Mouse (Mus musculus) forebrain, embryonic 14.5 days (tissue): Measurements from ENCODE around the gene Rnaseh2b. TPM values are rescaled to one million over a fixed set of nuclear protein-coding genes. Genes with fewer than 3 reads are reported as not detected.

Experiments used
- ATAC-seq: fragments of 200-750 bp; cut with Nextera tagmentation; 2 replicates; pipeline ENCODE4 v1.8.0; 2017; ENCODE audit warnings: mild to moderate bottlenecking, moderate library complexity
- DNase-seq: peaks from one replicate; pipeline ENCODE4 v3.0.0-alpha.2; 2015; ENCODE audit warnings: low spot score
- H3K27ac ChIP-seq: fragments of 300-500 bp; sonication (generic); 2 replicates; pipeline ENCODE4 v1.5.1; 2014; ENCODE audit warnings: low read depth, mild to moderate bottlenecking, control low read depth, low read length, moderate library complexity
- H3K27me3 ChIP-seq: fragments of 300-500 bp; sonication (generic); replicated peaks from 2 replicates; pipeline ENCODE4 v1.6.1; 2014; ENCODE audit warnings: low read length, control low read depth, mixed read lengths; ENCODE audit not compliant: control insufficient read depth, insufficient read depth
- H3K36me3 ChIP-seq: fragments of 300-500 bp; sonication (generic); 2 replicates; pipeline ENCODE4 v1.6.1; 2014; ENCODE audit warnings: low read length, control low read depth; ENCODE audit not compliant: control insufficient read depth, insufficient read depth
- H3K4me1 ChIP-seq: fragments of 300-500 bp; sonication (generic); 2 replicates; pipeline ENCODE4 v1.6.1; 2014; ENCODE audit warnings: antibody characterized with exemption, low read length, control low read depth; ENCODE audit not compliant: control insufficient read depth, insufficient read depth
- H3K4me2 ChIP-seq: fragments of 300-500 bp; sonication (generic); 2 replicates; pipeline ENCODE4 v1.6.1; 2014; ENCODE audit warnings: mild to moderate bottlenecking, control low read depth, low read length
- H3K4me3 ChIP-seq: fragments of 300-500 bp; sonication (generic); 2 replicates; pipeline ENCODE4 v1.5.1; 2014; ENCODE audit warnings: low read depth, low read length, control low read depth
- H3K9ac ChIP-seq: fragments of 300-500 bp; sonication (generic); 2 replicates; pipeline ENCODE4 v1.6.1; 2014; ENCODE audit warnings: mild to moderate bottlenecking, low read length, control low read depth, moderate library complexity
- H3K9me3 ChIP-seq: fragments of 300-500 bp; sonication (generic); replicated peaks from 2 replicates; pipeline ENCODE4 v1.6.1; 2016; ENCODE audit warnings: low read length, control low read depth, mixed read lengths; ENCODE audit not compliant: control insufficient read depth
- WGBS: fragments of 180-500 bp; shearing (Covaris S2); extraction: QIAGEN DNeasy Blood & Tissue Kit; methylation state at CpG from one replicate; pipeline ENCODE4 v1.1.7; 2014; 5-methylcytosine and 5-hydroxymethylcytosine counted together
- polyA plus RNA-seq: library from polyadenylated mRNA; unstranded; fragments of >200 nt; fragmentation: Nextera tagmentation; extraction: Ambion mirVana; gene quantifications from 2 replicates; pipeline ENCODE4 v1.2.1, GENCODE M21; 2014

Rnaseh2b gene
- polyA plus RNA-seq, 1 experiment from 2014 or later, result 82.6 TPM

- H3K9me3 ChIP-seq, result no peaks in the 10 kb centered on the region
- H3K4me2 ChIP-seq, result no peak overlapping the region
- no peaks in the 10 kb centered on the region for H3K36me3 ChIP-seq
- H3K4me1 ChIP-seq, result no peaks in the 10 kb centered on the region
- no peak overlapping the region for H3K4me3 ChIP-seq
- no peak overlapping the region for H3K9ac ChIP-seq
- WGBS, result 84% methylated on average over 5 of the region's 5 CpGs
- no peaks in the 10 kb centered on the region for H3K27me3 ChIP-seq
- DNase-seq (no peak), ATAC-seq (no peak)
- no peak overlapping the region for H3K27ac ChIP-seq
These were observed 36.3 kb upstream of the Rnaseh2b start for GRCm38 (mm10) chr14:62256066-62256465.

- Histone ChIP-seq H3K4me3 (no peak overlapping the region), H3K4me1 (no peaks in the 10 kb centered on the region), H3K27me3 (no peaks in the 10 kb centered on the region), H3K9me3 (no peaks in the 10 kb centered on the region), H3K9ac (no peak overlapping the region), H3K36me3 (no peaks in the 10 kb centered on the region), H3K27ac (no peak overlapping the region), H3K4me2 (no peak overlapping the region)
- no peak for ATAC-seq
- no peak for DNase-seq
- WGBS, result 53% methylated on average over 6 of the region's 6 CpGs
These were observed 34.3 kb upstream of the Rnaseh2b start for GRCm38 (mm10) chr14:62258125-62258524.

GRCm38 (mm10) chr14:62258978-62259536 lies 33.3 kb upstream of the Rnaseh2b start:
- no peaks in the 10 kb centered on the region for H3K9me3 ChIP-seq
- H3K36me3 ChIP-seq, result no peaks in the 10 kb centered on the region
- H3K4me3 ChIP-seq, result no peak overlapping the region
- H3K4me2 ChIP-seq, result no peak overlapping the region
- 78% methylated on average over 10 of the region's 10 CpGs for WGBS
- DNase-seq (no peak), ATAC-seq (no peak)
- no peak overlapping the region for H3K9ac ChIP-seq
- H3K4me1 ChIP-seq, result no peaks in the 10 kb centered on the region
- no peak overlapping the region for H3K27ac ChIP-seq
- H3K27me3 ChIP-seq, result no peaks in the 10 kb centered on the region

- Histone ChIP-seq H3K4me3 (no peak overlapping the region), H3K27me3 (no peaks in the 10 kb centered on the region), H3K4me1 (no peaks in the 10 kb centered on the region), H3K4me2 (no peak overlapping the region), H3K36me3 (no peaks in the 10 kb centered on the region), H3K9ac (no peak overlapping the region), H3K27ac (no peak overlapping the region), H3K9me3 (no peaks in the 10 kb centered on the region; the same call in 1 of the 2 replicates)
- WGBS, result 86% methylated on average over 12 of the region's 12 CpGs
- no peak for DNase-seq
- no peak for ATAC-seq
These were observed 21.5 kb upstream of the Rnaseh2b start for GRCm38 (mm10) chr14:62270698-62271396.

GRCm38 (mm10) chr14:62273604-62274003 lies 18.8 kb upstream of the Rnaseh2b start:
- WGBS, result 93% methylated on average over 3 of the region's 3 CpGs
- Histone ChIP-seq H3K27ac (no peak overlapping the region), H3K36me3 (no peaks in the 10 kb centered on the region), H3K4me1 (no peaks in the 10 kb centered on the region), H3K9me3 (no peaks in the 10 kb centered on the region; the same call in 1 of the 2 replicates), H3K4me3 (no peak overlapping the region), H3K9ac (no peak overlapping the region), H3K4me2 (no peak overlapping the region), H3K27me3 (no peaks in the 10 kb centered on the region)
- no peak for ATAC-seq
- DNase-seq, result no peak

GRCm38 (mm10) chr14:62282974-62283373 lies 9.4 kb upstream of the Rnaseh2b start:
- 72% methylated on average over 2 of the region's 2 CpGs for WGBS
- no peak overlapping the region for H3K4me3 ChIP-seq
- H3K9ac ChIP-seq, result no peak overlapping the region
- H3K27ac ChIP-seq, result no peak overlapping the region
- no peaks in the 10 kb centered on the region for H3K36me3 ChIP-seq
- ATAC-seq (no peak), DNase-seq (no peak)
- H3K4me1 ChIP-seq, result no peaks in the 10 kb centered on the region
- H3K4me2 ChIP-seq, result no peak overlapping the region
- no peaks in the 10 kb centered on the region for H3K9me3 ChIP-seq
- H3K27me3 ChIP-seq, result no peaks in the 10 kb centered on the region

GRCm38 (mm10) chr14:62288731-62289130 lies 3.7 kb upstream of the Rnaseh2b start:
- Histone ChIP-seq H3K9me3 (no peaks in the 10 kb centered on the region), H3K36me3 (no peaks in the 10 kb centered on the region), H3K27me3 (no peaks in the 10 kb centered on the region), H3K9ac (no peak overlapping the region), H3K4me3 (no peak overlapping the region), H3K27ac (no peak overlapping the region), H3K4me1 (peaks cover 3% of the 10 kb centered on the region; the same call in 1 of the 2 replicates), H3K4me2 (no peak overlapping the region)
- DNase-seq (no peak), ATAC-seq (no peak)
- 94% methylated on average over 3 of the region's 3 CpGs for WGBS

GRCm38 (mm10) chr14:62291406-62291987 lies 892 bp upstream of the Rnaseh2b start:
- Histone ChIP-seq H3K27me3 (no peaks in the 10 kb centered on the region), H3K27ac (no peak overlapping the region), H3K4me3 (peak overlapping the region; percentile 61; the same call in 1 of the 2 replicates), H3K36me3 (no peaks in the 10 kb centered on the region), H3K4me1 (peaks cover 3% of the 10 kb centered on the region; the same call in 1 of the 2 replicates), H3K4me2 (peak overlapping the region; percentile 98), H3K9ac (no peak overlapping the region; the same call in 1 of the 2 replicates), H3K9me3 (no peaks in the 10 kb centered on the region)
- 91% methylated on average over 1 of the region's 1 CpGs for WGBS
- DNase-seq, result no peak
- no peak for ATAC-seq

GRCm38 (mm10) chr14:62292166-62292487 lies 262 bp upstream of the Rnaseh2b start:
- H3K27ac ChIP-seq, result no peak overlapping the region
- peak overlapping the region; percentile 88 for H3K9ac ChIP-seq
- H3K4me3 ChIP-seq, result peak overlapping the region; percentile 61
- H3K4me1 ChIP-seq, result peaks cover 3% of the 10 kb centered on the region; the same call in 1 of the 2 replicates
- ATAC-seq (no peak; the same call in 1 of the 2 replicates), DNase-seq (no peak)
- H3K36me3 ChIP-seq, result no peaks in the 10 kb centered on the region
- H3K9me3 ChIP-seq, result no peaks in the 10 kb centered on the region
- peak overlapping the region; percentile 98 for H3K4me2 ChIP-seq
- no peaks in the 10 kb centered on the region for H3K27me3 ChIP-seq
- WGBS, result 23% methylated on average over 4 of the region's 7 CpGs
